Mouse (Mus musculus): ENCODE measurements at regions not wholly inside any gene's neighbourhood (a gene's known extent, or its start where the extent isn't known, plus 50 kb on each side); places are given as distances from the start of the nearest gene placed in this dataset.

DNA sequence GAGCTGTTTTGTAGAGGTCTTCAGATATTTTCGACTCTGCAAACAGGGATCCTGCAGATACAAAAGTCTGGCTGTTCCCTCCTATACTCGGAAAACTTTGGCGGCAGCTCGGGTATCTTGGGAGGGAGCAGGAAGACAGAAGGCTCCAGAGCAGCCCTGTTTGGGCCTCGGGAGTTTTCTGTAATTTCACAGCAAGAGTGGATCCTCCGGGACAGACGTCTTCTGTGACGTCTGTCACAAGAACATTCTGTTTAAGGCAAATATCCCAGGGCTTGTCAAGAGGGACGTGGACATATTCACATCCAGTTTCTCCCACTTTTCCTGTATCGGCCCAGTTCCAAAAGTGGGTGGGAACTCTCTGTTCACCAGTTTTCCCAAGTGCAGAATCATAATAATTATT is 60.9 kb upstream of the Slc45a1 start:
- Histone ChIP-seq H3K9me3 (replicated peaks; ENCODE audit: control insufficient read depth, insufficient read depth, low read length, poor library complexity, severe bottlenecking) (no peaks in the 10 kb centered on the region), H3K4me3 (ENCODE audit: low read depth, low read length) (no peak overlapping the region), H3K36me3 (ENCODE audit: control insufficient read depth, insufficient read depth, low read length, poor library complexity, severe bottlenecking) (no peaks in the 10 kb centered on the region), H3K4me1 (ENCODE audit: control insufficient read depth, insufficient read depth, low read length) (no peaks in the 10 kb centered on the region), H3K27me3 (ENCODE audit: control insufficient read depth, insufficient read depth, low read length, poor library complexity, severe bottlenecking) (no peaks in the 10 kb centered on the region), H3K27ac (ENCODE audit: insufficient read depth, low read length) (no peak overlapping the region), H3K9ac (ENCODE audit: low read depth, poor library complexity, severe bottlenecking) (no peak overlapping the region)
- no peak for TF ChIP-seq POLR2A (IDR thresholded peaks at IDR 0.05; ENCODE audit: insufficient read depth, low read length)
- TF ChIP-seq EP300 (IDR thresholded peaks at IDR 0.05; ENCODE audit: insufficient read depth, low read depth, low read length), result no peak
- no peak for TF ChIP-seq CTCF (IDR thresholded peaks at IDR 0.05; ENCODE audit: low read depth, low read length)

DNA sequence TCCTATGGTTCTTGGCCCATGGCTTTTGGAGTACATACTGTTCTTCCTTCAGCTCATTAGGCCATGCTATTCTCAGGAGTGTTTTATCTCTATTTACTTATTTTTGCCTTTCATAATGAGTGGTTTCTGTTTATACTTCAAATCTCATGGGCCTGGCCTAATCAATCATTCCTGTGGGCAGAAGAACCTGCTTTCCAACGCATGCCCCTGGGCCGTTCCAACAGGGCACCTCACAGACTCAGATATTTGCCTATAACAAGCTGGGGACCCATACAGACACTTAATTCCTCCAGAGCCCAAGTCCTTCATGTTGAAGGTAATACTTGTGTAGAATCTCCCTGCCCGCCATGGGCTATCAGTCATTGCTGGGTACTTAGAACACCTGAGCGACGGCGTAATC is 59.7 kb upstream of the Slc45a1 start:
- Histone ChIP-seq H3K27me3 (ENCODE audit: control insufficient read depth, insufficient read depth, low read length, poor library complexity, severe bottlenecking) (no peaks in the 10 kb centered on the region), H3K36me3 (ENCODE audit: control insufficient read depth, insufficient read depth, low read length, poor library complexity, severe bottlenecking) (no peaks in the 10 kb centered on the region), H3K4me1 (ENCODE audit: control insufficient read depth, insufficient read depth, low read length) (no peaks in the 10 kb centered on the region), H3K9me3 (replicated peaks; ENCODE audit: control insufficient read depth, insufficient read depth, low read length, poor library complexity, severe bottlenecking) (no peaks in the 10 kb centered on the region), H3K27ac (ENCODE audit: insufficient read depth, low read length) (no peak overlapping the region), H3K9ac (ENCODE audit: low read depth, poor library complexity, severe bottlenecking) (no peak overlapping the region), H3K4me3 (ENCODE audit: low read depth, low read length) (no peak overlapping the region)
- TF ChIP-seq POLR2A (IDR thresholded peaks at IDR 0.05; ENCODE audit: insufficient read depth, low read length) (no peak), CTCF (IDR thresholded peaks at IDR 0.05; ENCODE audit: low read depth, low read length) (no peak), EP300 (IDR thresholded peaks at IDR 0.05; ENCODE audit: insufficient read depth, low read depth, low read length) (no peak)

DNA sequence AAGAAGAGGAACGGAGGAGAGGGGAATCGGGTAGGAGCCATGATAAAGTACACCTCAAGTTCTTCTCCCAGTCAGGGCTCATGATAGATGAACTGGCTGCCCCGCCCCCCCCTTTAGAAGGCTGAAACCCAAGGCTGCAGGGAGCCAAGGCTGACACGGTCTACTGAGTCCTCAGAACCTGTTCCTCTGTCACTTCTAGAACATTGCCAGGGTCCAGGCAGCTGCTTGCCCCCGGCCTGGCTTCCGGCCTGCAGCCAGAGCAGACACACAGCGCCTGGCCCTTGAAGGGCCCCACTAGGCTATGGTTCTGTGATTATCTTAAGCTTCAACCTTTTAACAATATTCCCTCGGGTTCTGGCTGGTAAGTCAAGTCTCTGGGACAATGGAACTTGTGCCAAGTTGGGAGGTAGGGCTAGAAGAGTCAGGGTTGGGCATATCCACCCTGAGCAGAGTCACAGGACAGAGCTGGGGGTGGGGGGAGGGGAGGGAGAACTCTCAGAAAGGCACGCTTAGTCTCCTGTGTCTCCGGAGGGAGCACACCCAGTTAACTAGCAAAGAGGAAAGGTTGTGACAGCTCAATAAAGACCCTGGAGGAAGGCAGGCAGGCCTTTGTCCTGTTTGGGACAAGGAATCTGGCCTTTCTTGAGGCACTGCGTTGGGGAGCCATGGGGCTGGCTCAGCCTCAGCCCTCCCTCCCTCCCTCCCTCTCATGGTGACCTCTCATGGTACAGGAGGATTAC is 57.6 kb upstream of the Slc45a1 start:
- TF ChIP-seq CTCF (IDR thresholded peaks at IDR 0.05; ENCODE audit: low read depth, low read length) (no peak), POLR2A (IDR thresholded peaks at IDR 0.05; ENCODE audit: insufficient read depth, low read length) (no peak), EP300 (IDR thresholded peaks at IDR 0.05; ENCODE audit: insufficient read depth, low read depth, low read length) (no peak)
- H3K4me1 ChIP-seq (ENCODE audit: control insufficient read depth, insufficient read depth, low read length), result no peaks in the 10 kb centered on the region
- no peak overlapping the region for H3K9ac ChIP-seq (ENCODE audit: low read depth, poor library complexity, severe bottlenecking)
- no peak overlapping the region for H3K4me3 ChIP-seq (ENCODE audit: low read depth, low read length)
- no peaks in the 10 kb centered on the region for H3K36me3 ChIP-seq (ENCODE audit: control insufficient read depth, insufficient read depth, low read length, poor library complexity, severe bottlenecking)
- no peaks in the 10 kb centered on the region for H3K27me3 ChIP-seq (ENCODE audit: control insufficient read depth, insufficient read depth, low read length, poor library complexity, severe bottlenecking)
- no peaks in the 10 kb centered on the region for H3K9me3 ChIP-seq (replicated peaks; ENCODE audit: control insufficient read depth, insufficient read depth, low read length, poor library complexity, severe bottlenecking)
- no peak overlapping the region for H3K27ac ChIP-seq (ENCODE audit: insufficient read depth, low read length)

DNA sequence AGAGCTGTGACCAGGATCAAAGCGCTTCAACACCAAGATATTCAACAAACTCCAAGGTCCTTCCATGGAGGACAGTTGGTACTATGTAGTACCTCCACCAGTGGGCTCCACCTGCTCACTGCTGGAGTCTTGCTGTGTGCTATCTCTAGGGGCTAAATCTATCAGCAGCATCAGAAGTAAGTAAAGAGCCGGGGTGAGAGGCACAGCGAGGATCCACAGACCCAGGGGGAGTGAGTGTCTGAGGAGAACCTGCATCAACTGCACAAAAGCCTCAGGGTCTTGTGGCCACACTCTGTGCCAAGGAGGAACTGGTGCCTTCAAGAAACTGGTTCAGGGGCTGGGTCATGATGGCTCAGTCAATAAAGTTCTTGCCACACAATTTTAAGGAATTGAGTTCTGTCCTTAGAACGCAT is 56.6 kb upstream of the Slc45a1 start:
- no peaks in the 10 kb centered on the region for H3K36me3 ChIP-seq (ENCODE audit: control insufficient read depth, insufficient read depth, low read length, poor library complexity, severe bottlenecking)
- H3K27ac ChIP-seq (ENCODE audit: insufficient read depth, low read length), result no peak overlapping the region
- no peaks in the 10 kb centered on the region for H3K4me1 ChIP-seq (ENCODE audit: control insufficient read depth, insufficient read depth, low read length)
- no peaks in the 10 kb centered on the region for H3K27me3 ChIP-seq (ENCODE audit: control insufficient read depth, insufficient read depth, low read length, poor library complexity, severe bottlenecking)
- no peak overlapping the region for H3K9ac ChIP-seq (ENCODE audit: low read depth, poor library complexity, severe bottlenecking)
- TF ChIP-seq EP300 (IDR thresholded peaks at IDR 0.05; ENCODE audit: insufficient read depth, low read depth, low read length) (no peak), CTCF (IDR thresholded peaks at IDR 0.05; ENCODE audit: low read depth, low read length) (no peak), POLR2A (IDR thresholded peaks at IDR 0.05; ENCODE audit: insufficient read depth, low read length) (no peak)
- H3K9me3 ChIP-seq (replicated peaks; ENCODE audit: control insufficient read depth, insufficient read depth, low read length, poor library complexity, severe bottlenecking), result no peaks in the 10 kb centered on the region
- no peak overlapping the region for H3K4me3 ChIP-seq (ENCODE audit: low read depth, low read length)

DNA sequence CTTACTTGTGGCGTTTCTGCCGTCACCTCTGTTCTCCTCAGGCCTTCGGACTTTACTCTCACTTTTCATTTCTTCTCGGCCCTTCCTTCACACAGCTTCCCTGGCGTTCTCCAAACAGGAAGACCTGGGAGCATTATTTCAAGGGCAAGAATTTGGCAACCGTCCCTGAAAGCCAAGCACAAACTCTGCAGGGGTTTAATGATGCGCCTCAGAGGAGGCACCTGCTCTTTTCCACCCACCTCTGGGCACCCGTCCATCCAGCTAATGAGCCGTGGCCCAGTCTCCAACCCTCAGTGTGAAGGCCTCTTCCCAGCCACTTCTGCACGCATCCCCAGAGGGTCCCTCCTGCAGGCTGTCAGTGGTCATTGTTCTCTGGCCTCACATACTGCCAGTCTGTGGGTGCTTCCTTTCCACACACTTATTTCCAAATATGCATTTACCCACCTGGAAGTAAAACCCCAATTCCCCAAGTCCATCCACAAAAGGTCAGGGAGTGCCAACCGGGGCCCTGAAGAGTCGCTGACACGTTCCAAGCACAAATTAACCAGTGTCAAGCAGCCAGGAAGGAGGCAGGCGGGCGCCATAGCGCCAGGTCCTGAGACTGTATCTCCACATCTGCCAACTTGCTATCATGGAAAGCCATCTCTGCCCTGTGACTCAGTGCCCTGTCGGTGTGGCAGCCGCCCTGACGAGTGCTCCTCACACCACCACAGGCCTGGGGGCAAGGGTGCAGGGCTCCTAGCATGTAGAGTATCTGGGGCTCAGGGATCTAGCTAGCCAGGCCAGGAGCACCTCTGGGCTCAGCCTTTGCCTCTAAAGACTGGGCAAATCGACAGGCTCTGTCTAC is 56.0 kb upstream of the Slc45a1 start:
- no peak overlapping the region for H3K27ac ChIP-seq (ENCODE audit: insufficient read depth, low read length)
- TF ChIP-seq POLR2A (IDR thresholded peaks at IDR 0.05; ENCODE audit: insufficient read depth, low read length) (no peak), CTCF (IDR thresholded peaks at IDR 0.05; ENCODE audit: low read depth, low read length) (no peak), EP300 (IDR thresholded peaks at IDR 0.05; ENCODE audit: insufficient read depth, low read depth, low read length) (no peak)
- H3K4me3 ChIP-seq (ENCODE audit: low read depth, low read length), result no peak overlapping the region
- H3K4me1 ChIP-seq (ENCODE audit: control insufficient read depth, insufficient read depth, low read length), result no peaks in the 10 kb centered on the region
- no peaks in the 10 kb centered on the region for H3K9me3 ChIP-seq (replicated peaks; ENCODE audit: control insufficient read depth, insufficient read depth, low read length, poor library complexity, severe bottlenecking)
- no peak overlapping the region for H3K9ac ChIP-seq (ENCODE audit: low read depth, poor library complexity, severe bottlenecking)
- H3K27me3 ChIP-seq (ENCODE audit: control insufficient read depth, insufficient read depth, low read length, poor library complexity, severe bottlenecking), result no peaks in the 10 kb centered on the region
- no peaks in the 10 kb centered on the region for H3K36me3 ChIP-seq (ENCODE audit: control insufficient read depth, insufficient read depth, low read length, poor library complexity, severe bottlenecking)

Data from ES-Bruce4 (cell line).